Mouse (Mus musculus) gastrocnemius, adult 2 months (tissue): ENCODE measurements around the gene Sord. TPM values are rescaled to one million over a fixed set of nuclear protein-coding genes. Genes with fewer than 3 reads are reported as not detected.

Experiments used
- DNase-seq: peaks from one replicate; pipeline ENCODE4 v3.0.0; 2022
- H3K27ac ChIP-seq: fragments of 200-600 bp; 2 replicates; pipeline ENCODE4 v1.8.1; 2022; ENCODE audit warnings: mild to moderate bottlenecking
- H3K4me3 ChIP-seq: fragments of 200-600 bp; 2 replicates; pipeline ENCODE4 v1.8.1; 2022; ENCODE audit warnings: mild to moderate bottlenecking, moderate library complexity
- CTCF ChIP-seq: fragments of 200-600 bp; IDR thresholded peaks from 2 replicates; pipeline ENCODE4 v1.8.1; 2022; ENCODE audit warnings: antibody characterized with exemption, mild to moderate bottlenecking, moderate library complexity
- intact Hi-C: fragments of 180-260 bp; cut with DNase I; formaldehyde crosslinking; loops from one replicate; pipeline ENCODE4 v1.15.1; 2025
- total RNA-seq, 2 experiments: library from RNA; stranded (reverse); gene quantifications; 2 replicates each; pipeline ENCODE4 v1.2.3; 2021

The Sord gene
- total RNA-seq, 2 experiments from 2014 or later, result 50.5 to 71.2 TPM

DNA sequence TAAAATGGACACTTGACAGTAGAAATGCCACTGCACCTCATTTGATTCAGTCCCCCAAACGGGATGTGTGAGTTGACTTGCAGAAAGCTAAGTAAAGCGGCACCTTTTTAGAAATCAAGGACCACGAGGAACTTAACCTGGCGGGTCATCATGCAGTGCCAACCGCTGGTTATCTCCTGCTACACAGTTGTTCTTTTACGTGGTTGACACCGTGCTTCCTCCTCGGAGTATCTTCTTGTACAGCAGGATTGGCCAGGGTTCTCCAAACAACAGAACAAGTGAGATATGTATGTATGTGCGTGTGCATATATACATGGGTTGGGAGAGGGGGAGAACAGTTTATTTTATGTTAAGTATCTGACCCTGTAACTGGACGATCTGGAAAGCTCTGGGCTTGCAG lies 13.2 kb downstream of the Sord start:
- Histone ChIP-seq H3K4me3 (no peak overlapping the region), H3K27ac (no peak overlapping the region)
- no peak for TF ChIP-seq CTCF
- intact Hi-C loops, result no loop called here
- no peak for DNase-seq

DNA sequence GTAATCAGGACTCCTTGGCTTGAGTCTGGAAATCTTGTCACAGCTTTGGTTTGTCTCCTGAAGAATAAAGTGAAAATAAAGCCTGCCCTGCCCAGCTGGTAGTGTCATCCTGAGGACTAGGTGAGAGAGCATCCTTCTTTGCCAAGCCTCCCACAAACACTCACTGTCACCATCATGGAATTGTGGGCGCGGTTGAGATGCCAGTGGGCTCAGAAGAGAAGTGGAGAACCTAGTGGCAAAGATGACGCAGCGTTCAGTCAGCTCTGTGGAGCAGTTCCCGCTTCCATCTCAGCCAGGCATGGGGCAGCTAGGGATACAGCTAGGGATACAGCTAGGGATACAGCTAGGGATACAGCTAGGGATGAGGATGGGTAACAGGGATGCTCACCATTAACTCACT lies 21.4 kb downstream of the Sord start:
- H3K4me3 ChIP-seq, result no peak overlapping the region
- no peak for DNase-seq
- TF ChIP-seq CTCF, result no peak
- H3K27ac ChIP-seq, result no peak overlapping the region
- intact Hi-C loops, result no loop called here

DNA sequence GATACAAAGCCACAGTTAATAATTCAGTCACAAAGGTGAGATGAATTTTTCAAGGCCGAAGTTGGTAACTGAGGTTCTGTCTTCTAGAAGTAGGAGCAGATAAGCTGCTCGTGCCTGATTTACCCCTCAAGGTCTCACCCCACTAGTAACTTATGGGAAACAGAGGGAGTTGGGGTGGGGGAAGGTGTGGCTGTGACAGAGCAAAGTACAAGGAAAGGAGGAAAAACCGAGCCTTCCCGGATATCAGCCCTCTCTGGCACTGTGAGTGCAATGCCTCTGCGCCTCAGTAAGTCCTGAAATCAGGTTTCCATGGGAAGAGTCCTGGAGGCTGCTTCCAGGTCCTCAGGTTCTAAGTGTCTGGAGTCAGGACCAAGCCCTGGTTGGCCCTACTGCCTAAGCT lies 26.2 kb downstream of the Sord start:
- intact Hi-C loops, result no loop called here
- no peak for TF ChIP-seq CTCF

DNA sequence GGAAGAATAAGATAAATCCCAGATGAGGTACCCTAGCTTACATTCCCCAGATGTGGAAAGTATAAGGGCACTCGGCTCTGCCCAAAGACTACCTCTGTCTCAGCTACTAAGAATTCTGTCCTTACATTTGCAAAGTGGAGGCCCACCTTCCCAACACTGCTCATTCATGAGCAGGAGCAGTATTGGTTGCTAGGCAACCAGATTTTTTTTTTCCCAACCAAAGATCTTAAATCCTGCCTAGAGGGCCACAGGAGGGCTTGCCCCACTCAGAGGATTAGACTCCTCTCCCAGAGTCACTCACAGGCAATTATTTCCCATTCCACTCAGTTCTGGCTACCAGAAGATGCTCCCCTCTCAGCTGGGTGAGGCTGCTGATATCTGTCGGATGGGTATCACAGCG lies 30.1 kb downstream of the Sord start:
- H3K4me3 ChIP-seq, result no peak overlapping the region
- intact Hi-C loops, result no loop called here
- no peak for TF ChIP-seq CTCF

More for the DNA sequence above, 26.2 kb downstream of the Sord start:
- no peak for DNase-seq
- H3K27ac ChIP-seq, result no peak overlapping the region
- H3K4me3 ChIP-seq, result no peak overlapping the region

DNA sequence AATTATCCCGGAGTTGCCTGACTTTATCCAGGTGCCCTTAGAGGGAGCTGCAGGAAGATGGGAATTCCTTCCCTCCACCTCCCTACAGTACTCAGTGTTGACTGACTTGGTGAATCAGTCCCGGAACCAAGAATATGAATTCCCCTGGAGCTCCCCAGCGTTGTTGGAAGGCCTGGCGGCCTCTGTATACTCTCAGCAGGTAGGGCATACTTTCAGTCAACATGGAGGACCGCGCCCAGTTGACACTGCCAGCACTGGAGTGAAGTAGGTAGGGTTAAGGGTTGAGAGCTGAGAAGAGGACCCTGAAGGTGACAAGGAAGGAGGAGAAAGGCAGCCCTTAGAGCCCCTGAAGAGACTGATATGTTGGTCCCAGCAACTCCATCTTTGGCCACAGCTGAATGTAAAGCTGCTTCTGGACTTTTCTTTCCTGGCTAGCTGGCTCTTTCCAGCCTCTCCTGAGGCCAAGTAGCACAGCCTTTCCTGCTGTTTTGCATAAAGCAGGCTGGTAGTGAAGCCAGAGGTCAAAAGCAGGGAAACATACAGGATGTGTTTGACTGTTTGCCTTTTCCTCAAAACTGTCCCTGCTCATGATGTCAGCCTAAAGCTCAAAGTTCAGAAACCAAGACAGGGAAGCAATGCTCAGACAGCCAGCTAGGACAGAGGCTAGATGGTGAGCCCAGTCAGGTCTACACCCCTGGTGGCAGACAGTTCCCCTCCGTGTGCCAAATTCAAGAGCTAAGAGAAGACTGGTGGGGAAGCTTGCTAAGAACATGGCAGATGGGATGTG lies 32.1 kb downstream of the Sord start:
- Histone ChIP-seq H3K4me3 (no peak overlapping the region), H3K27ac (no peak overlapping the region)
- TF ChIP-seq CTCF, result no peak
- intact Hi-C loops, result no loop called here
- no peak for DNase-seq

More for the DNA sequence above, 30.1 kb downstream of the Sord start:
- no peak overlapping the region for H3K27ac ChIP-seq
- no peak for DNase-seq

DNA sequence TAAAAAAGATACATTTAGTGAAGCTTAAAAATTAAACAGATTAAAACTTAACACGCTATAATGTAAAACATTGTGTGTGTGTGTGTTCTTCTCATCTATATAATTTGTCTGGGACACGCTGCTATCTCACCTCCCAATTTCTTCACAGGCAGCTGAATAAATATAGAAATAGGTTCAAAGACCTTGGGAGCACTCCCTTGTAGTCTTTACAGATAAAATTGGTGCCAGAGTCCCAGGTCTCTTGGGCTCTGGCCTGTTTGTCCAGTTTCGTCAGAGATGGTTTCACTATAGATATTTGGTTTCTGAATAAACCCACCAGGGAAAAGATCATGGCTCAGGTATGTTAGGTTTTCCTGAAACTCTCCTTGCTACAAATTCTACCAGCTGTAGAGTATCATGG lies 44.2 kb downstream of the Sord start:
- H3K4me3 ChIP-seq, result no peak overlapping the region
- no peak overlapping the region for H3K27ac ChIP-seq
- intact Hi-C loops, result no loop called here
- no peak for DNase-seq
- no peak for TF ChIP-seq CTCF

DNA sequence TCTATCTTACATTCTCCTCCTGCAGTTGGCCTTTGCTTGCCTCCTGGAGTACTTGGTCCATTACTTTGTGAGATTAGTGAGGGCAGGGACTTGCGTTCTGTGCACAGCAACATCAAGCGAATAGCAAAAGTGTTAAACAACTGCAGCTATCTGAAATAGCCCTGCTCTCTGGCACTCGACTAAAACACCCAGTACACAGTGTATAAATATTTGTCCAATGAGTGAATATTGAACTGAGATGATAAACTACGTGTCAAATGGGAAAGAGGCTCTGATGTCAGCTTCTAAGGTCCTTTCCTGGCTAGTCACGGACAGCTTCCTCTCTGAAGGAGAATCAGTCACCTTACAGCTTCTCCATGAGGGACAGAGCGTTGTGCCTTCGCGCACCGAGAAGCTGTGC lies 49.5 kb downstream of the Sord start:
- H3K4me3 ChIP-seq, result no peak overlapping the region
- no peak for TF ChIP-seq CTCF
- no peak overlapping the region for H3K27ac ChIP-seq
- no peak for DNase-seq
- intact Hi-C loops, result no loop called here

DNA sequence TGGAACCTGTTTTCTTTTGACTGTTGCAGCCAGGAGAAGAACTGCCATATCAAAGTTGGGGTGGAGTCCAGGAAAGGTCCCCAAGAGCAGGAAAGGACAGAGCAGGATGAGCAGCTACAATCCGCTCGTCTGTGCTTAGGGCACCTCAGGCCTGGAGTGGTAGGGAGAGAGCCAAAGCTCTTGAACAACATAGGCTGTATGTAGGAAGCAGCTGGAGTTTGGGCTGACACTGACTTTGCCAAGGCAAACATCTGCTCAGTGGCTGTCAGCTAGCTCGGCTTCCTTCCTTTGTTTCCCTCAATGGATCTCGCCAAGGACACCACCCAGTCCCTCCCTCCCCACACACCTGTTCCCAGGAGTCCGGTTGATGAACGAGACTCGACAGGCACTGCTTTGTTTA lies 51.6 kb downstream of the Sord start:
- no peak for DNase-seq
- Histone ChIP-seq H3K4me3 (no peak overlapping the region), H3K27ac (no peak overlapping the region)
- TF ChIP-seq CTCF, result no peak
- intact Hi-C loops, result no loop called here

DNA sequence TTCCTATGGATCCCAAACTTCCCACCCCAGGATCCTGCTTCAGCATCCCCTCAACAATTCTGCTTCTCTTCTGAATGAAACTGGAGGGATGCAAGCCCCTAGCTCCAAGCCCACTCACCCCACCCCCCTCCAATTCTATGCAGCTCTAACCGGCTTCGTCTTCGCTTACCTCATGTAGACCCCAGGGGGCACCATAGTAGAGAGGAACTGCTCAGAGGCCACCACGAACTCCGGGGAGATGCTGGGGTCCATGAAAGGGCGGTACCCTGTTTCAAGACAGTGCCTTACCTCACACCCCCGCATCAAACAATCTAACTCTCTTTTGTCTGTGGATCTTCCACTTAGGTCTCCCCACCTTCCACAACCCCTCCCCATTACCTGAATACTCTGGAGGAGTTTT lies 60.4 kb downstream of the Sord start:
- intact Hi-C loops, result no loop called here
- H3K4me3 ChIP-seq, result no peak overlapping the region
- no peak overlapping the region for H3K27ac ChIP-seq
- no peak for TF ChIP-seq CTCF
- DNase-seq, result no peak

DNA sequence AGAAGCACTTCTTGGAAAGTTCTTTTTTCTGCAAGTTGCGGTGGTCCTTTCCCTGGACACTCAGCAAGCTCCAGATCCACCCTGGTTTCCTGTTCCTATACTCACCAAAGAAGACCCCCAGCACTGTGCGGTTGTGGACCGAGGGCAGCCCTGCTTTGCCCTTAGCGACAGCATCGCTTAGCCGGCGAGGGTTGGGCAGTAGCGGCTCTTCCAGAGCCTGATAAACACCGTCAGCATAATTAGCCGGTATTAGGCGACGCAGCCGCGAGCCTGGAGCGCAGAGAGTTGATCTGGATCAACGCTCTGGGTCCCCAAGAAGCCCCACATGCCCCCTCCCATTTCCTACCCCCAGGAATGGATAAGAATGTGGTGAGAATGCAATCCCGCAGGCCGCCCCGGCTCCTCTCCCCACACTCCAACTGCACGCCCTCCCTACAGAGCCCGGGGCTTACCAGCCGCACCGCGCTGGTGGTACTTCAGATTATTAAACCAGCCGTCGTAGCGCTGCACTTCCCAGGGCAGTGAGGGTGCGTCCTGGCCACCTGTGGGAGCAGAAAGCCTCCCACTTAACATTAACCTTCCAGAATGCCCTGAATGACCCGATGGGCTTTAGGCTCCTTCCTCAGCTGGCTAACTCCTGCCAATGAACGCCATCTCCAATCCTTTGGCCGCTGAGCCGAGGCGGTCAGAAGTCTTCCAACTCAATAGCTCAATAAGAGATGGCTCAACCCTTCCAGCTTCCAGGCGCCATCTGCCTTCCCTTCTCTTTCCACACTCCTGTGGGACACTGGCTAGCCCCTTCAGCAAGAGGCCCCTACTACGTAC lies 62.9 kb downstream of the Sord start:
- TF ChIP-seq CTCF, result no peak
- intact Hi-C loops, result no loop called here
- Histone ChIP-seq H3K4me3 (peak overlapping the region; percentile 30), H3K27ac (no peak overlapping the region)
- no peak for DNase-seq

DNA sequence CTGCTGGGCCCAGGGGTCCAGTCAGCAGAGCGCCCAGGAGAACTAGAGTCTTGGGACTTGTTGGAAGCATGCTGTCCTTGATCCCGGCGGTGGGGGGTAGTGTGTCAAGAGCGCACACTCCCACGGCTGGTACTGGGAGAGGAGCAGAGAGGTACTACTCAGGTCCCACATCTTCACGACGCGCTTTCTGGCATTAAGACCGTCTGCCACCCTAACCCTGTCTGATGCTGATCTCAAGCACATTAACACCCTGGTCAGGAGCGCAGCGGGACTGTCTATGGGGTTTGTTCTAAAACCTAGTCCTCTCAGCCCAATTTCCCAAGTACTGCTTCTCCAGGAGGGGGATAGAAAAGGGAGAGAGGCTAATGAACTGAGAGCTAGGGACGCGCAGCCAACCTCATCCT lies 63.5 kb downstream of the Sord start, which contains the start of gene Duox2:
Duox2 (minus strand) TSS at position 354 of the 404 bp plus-strand sequence.
- peak within 1 kb of the TSS; percentile 64 for H3K4me3 ChIP-seq
- intact Hi-C loops, result no loop called here

DNA sequence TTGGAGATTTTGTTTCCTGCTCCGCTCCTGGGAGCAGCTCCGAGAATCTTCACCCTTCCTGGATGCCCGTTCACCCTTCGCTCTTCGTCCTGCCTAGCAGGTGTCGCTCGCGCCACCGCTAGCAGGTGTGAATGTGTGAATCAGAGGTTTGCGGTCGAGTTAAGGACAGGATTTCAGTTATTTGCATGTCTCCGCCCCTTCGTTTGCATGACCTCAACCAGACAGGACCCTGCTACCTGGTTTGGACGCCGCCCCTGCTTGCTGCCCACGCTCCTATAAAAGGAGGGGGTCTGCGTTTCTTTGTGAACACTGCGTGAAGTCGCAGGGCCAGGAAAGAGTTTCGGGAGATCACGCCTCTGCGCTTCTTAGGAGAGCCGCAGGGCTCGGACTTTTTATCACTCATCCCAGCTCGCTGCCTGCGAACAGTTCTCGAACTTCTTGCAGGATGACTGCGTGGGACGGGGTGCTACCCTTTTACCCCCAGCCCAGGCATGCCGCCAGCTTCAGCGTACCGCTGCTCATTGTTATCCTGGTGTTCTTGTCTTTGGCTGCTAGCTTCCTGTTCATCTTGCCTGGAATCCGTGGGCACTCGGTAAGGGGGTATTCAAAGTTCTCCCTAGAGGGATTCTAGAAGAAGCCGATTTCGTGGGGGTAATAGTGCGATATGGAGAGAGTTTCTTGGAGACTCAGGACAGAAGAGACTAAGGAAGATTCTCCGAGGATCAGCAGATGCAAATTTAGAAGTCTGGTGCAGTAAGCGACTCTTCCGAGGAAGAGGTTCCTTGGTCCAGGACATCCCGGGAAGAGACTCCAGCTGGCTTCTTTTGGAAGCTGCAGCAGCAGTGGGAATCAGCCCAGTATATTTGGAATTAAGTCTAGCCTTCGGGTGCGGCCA lies 64.3 kb downstream of the Sord start, which contains the start of gene Duoxa2:
Duoxa2 (plus strand) TSS at position 305 of the 895 bp plus-strand sequence.
- DNase-seq, result peak; percentile 35
- intact Hi-C loops, result no loop called here

More for the DNA sequence above, 63.5 kb downstream of the Sord start, which contains the start of gene Duox2:
- no peak for DNase-seq
- no peak within 1 kb of the TSS for H3K27ac ChIP-seq
- no peak for TF ChIP-seq CTCF

More for the DNA sequence above, 64.3 kb downstream of the Sord start, which contains the start of gene Duoxa2:
- no peak for TF ChIP-seq CTCF
- Histone ChIP-seq H3K4me3 (peak within 1 kb of the TSS; percentile 64), H3K27ac (no peak within 1 kb of the TSS)
